Mouse (Mus musculus) thymus, adult 2 months (tissue): ENCODE measurements around the gene Castor1.

Experiments
- CTCF ChIP-seq: fragments of 200-500 bp; IDR thresholded peaks from 2 replicates; pipeline ENCODE4 v1.5.1; 2012; ENCODE audit warnings: mild to moderate bottlenecking, control low read depth, low read length, moderate library complexity, borderline replicate concordance; ENCODE audit not compliant: control insufficient read depth, poor library complexity, insufficient read depth; ENCODE audit errors: extremely low read depth
- POLR2A ChIP-seq: fragments of 200-500 bp; IDR thresholded peaks from 2 replicates; pipeline ENCODE4 v1.6.1; 2012; ENCODE audit warnings: mild to moderate bottlenecking, low read length, control low read depth, moderate library complexity; ENCODE audit not compliant: control insufficient read depth, poor library complexity, insufficient read depth; ENCODE audit errors: extremely low read depth

DNA sequence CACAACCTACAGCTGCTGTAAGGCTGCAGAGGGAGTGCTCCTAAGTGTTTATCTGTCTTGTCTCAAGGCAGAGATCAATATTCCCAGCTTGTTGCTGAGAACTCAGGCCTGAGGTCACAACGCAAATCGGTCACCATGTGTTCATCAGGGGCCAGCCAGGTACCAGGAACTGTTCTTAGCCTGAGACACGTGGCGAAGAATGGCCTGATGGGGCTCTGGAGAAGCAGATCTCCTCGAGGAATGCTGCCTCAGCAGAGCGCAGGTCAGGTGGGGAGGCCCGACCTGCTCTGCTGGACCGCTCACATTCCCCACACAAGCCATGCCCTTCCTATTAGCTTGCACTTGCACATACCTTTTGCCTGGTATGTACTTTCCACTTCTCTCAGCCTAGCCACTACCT lies 21.4 kb upstream of the Castor1 start:
- TF ChIP-seq POLR2A (no peak), CTCF (no peak)
